Comparison of ENCODE assay signal across 14 mouse cellular contexts in genomic region chr4:138288691-138289090, GRCm38 (mm10).
"Had no signal": no experiment of that assay in that cellular context is flagged by ENCODE, and none has a peak within 500 bp of the region (broad histone marks: within the 10 kb centered on the region; RNA-seq: fewer than 3 reads in every experiment).

No protein-coding gene starts in this region.

- H3K4me1 ChIP-seq: midbrain, embryonic 13.5 days; stomach, embryonic 15.5 days had no signal

- H3K9ac ChIP-seq: liver, embryonic 15.5 days; midbrain, embryonic 13.5 days; stomach, embryonic 15.5 days had no signal

- H3K9me3 ChIP-seq: limb, embryonic 10.5 days; liver, embryonic 15.5 days; stomach, embryonic 15.5 days had no signal

- H3K27ac ChIP-seq: left cerebral cortex, adult 2 months; liver, embryonic 15.5 days; midbrain, embryonic 13.5 days; stomach, embryonic 15.5 days had no signal

- DNase-seq: kidney, adult 18-20 months; kidney, postnatal 10 days; lung, adult 2 months; lung, postnatal 10 days; lung, postnatal 4 days; right cerebral cortex, postnatal 14 days; thymus, adult 2 months; thymus, postnatal 25 days had no signal

- H3K4me2 ChIP-seq: liver, embryonic 11.5 days; liver, embryonic 15.5 days; midbrain, embryonic 13.5 days; stomach, embryonic 15.5 days had no signal

- H3K36me3 ChIP-seq: limb, embryonic 10.5 days; liver, embryonic 15.5 days; midbrain, embryonic 13.5 days; stomach, embryonic 15.5 days had no signal

- ATAC-seq: midbrain, embryonic 13.5 days had no signal

- H3K27me3 ChIP-seq: liver, embryonic 15.5 days; stomach, embryonic 15.5 days had no signal

- H3K4me3 ChIP-seq: left cerebral cortex, adult 2 months; limb, embryonic 10.5 days; liver, embryonic 15.5 days; midbrain, embryonic 13.5 days; stomach, embryonic 15.5 days had no signal
